Mouse (Mus musculus): ENCODE data around the gene Elmo2. TPM values are rescaled to one million over a fixed set of nuclear protein-coding genes. Genes with fewer than 3 reads are reported as not detected.

Gene Elmo2
- polyA plus RNA-seq, 1 experiment, result 20.4 TPM

DNA sequence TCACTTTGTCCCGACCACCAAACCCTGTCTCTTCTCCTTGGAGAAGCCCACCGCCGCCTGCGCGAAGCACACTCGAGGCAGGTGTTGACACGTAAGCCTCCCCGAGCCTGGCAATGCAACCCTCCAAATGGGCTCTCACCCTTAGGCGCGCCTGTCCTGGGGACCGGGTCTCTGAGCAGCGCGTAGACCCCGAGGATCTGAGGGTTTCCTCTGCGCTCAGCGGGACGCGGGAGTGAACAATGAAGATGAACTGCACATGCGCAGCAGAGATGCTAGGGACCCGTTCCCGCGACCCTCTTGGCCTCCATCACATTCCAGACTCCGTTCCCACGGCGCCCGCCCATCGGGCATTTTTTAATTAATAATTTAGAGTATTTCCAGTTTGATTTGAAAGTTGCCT is 42.2 kb upstream of the Elmo2 start, which contains the start of gene Zfp663:
Zfp663 (minus strand) TSS at position 234 of the 400 bp plus-strand sequence.
- H3K4me2 ChIP-seq (ENCODE audit: low read depth), result peak within 1 kb of the TSS; percentile 61
- H3K4me3 ChIP-seq, result no peak within 1 kb of the TSS
- TF ChIP-seq POLR2A (IDR thresholded peaks at IDR 0.05; ENCODE audit: insufficient read length, low read depth) (no peak), USF1 (IDR thresholded peaks at IDR 0.05; ENCODE audit: low read depth) (no peak), TCF3 (IDR thresholded peaks at IDR 0.05; ENCODE audit: insufficient read length, low read depth) (no peak), POLR2AphosphoS2 (IDR thresholded peaks at IDR 0.05; ENCODE audit: insufficient read length, low read depth) (no peak), REST (IDR thresholded peaks at IDR 0.05; ENCODE audit: insufficient read depth, insufficient read length) (no peak), MYOG (IDR thresholded peaks at IDR 0.05; ENCODE audit: control insufficient read depth in 1 of 3, insufficient read depth in 1 of 3, insufficient read length in 2 of 3, low read depth in 2 of 3) (no peak), TCF12 (IDR thresholded peaks at IDR 0.05; ENCODE audit: insufficient read depth, poor library complexity, severe bottlenecking) (no peak), SRF (IDR thresholded peaks at IDR 0.05; ENCODE audit: control insufficient read depth, insufficient read length, low read depth) (no peak), CEBPB (IDR thresholded peaks at IDR 0.05; ENCODE audit: insufficient read depth, poor library complexity, severe bottlenecking) (no peak), E2F4 (IDR thresholded peaks at IDR 0.05; ENCODE audit: insufficient read depth) (no peak), MYOD1 (IDR thresholded peaks at IDR 0.05; ENCODE audit: control insufficient read depth in 1 of 3, insufficient read length in 2 of 3, low read depth in 2 of 3) (no peak), MAX (IDR thresholded peaks at IDR 0.05; ENCODE audit: low read depth) (no peak)
- H3ac ChIP-seq (ENCODE audit: control insufficient read depth, insufficient read length), result no peak within 1 kb of the TSS
- H3K27me3 ChIP-seq (ENCODE audit: control insufficient read depth, insufficient read depth, insufficient read length), result peaks cover 19% of the 10 kb centered on the region
- no peaks in the 10 kb centered on the region for H3K36me3 ChIP-seq (ENCODE audit: control insufficient read depth, insufficient read depth)
- H3K79me2 ChIP-seq (ENCODE audit: control insufficient read depth, insufficient read depth), result no peaks in the 10 kb centered on the region

DNA sequence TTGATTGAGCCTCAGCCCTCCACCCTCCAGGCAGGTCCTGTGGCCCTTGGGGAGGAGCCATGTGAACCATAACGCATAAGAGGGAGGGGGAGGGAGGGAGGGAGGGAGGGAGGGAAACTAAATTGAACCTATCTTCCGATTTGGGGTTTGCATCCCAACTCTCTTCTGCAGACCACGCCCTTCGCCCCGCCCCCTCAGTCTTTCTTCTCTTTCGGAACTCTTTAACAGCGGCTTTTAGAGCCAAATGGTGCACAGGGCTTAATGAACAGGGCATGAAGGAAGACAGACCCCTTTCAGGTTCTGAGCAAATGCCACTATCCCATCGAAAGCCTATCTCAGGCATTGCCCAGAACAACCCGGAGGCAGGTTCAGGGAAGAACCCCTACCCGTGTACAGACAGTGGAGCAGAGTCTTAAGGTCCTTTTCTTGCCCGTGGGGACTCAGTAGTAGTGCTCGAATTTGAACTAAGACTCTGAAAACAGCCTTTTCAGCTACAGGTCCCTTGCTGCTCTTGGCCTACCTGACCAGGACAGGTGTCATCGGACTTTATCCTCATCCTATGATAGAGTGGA is 41.7 kb upstream of the Elmo2 start:
- Histone ChIP-seq H3K79me2 (ENCODE audit: control insufficient read depth, insufficient read depth) (no peaks in the 10 kb centered on the region), H3K36me3 (ENCODE audit: control insufficient read depth, insufficient read depth) (no peaks in the 10 kb centered on the region), H3K27me3 (ENCODE audit: control insufficient read depth, insufficient read depth, insufficient read length) (peaks cover 24% of the 10 kb centered on the region), H3K4me2 (ENCODE audit: low read depth) (peak overlapping the region; percentile 61), H3ac (ENCODE audit: control insufficient read depth, insufficient read length) (no peak overlapping the region), H3K4me3 (no peak overlapping the region)
- TF ChIP-seq MYOG (IDR thresholded peaks at IDR 0.05; ENCODE audit: control insufficient read depth in 1 of 3, insufficient read depth in 1 of 3, insufficient read length in 2 of 3, low read depth in 2 of 3), result no peak
- no peak for TF ChIP-seq POLR2AphosphoS2 (IDR thresholded peaks at IDR 0.05; ENCODE audit: insufficient read length, low read depth)

DNA sequence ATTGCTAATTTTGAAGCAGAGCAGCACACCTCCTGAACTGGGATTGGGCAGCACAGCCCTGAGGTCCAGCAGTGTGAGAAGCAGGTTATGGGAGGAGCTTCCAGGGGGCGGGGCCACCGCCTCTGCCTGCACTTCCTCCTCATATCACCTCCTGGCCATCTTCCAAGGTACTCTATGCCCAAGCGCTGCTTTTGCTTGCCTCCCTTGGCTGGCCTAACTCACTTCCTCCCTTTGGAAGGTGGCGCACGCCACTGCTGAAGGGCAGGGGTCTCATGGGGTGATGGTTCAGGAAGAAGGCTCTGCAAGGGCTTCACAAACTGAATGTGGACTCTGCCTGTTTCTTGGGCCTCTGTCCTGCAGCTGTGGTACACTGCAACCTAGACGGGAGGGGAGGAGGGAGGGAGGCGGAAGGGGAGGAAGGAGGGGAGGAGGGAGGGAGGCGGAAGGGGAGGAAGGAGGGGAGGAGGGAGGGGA is 40.8 kb upstream of the Elmo2 start:
- Histone ChIP-seq H3K79me2 (ENCODE audit: control insufficient read depth, insufficient read depth) (no peaks in the 10 kb centered on the region), H3K27me3 (ENCODE audit: control insufficient read depth, insufficient read depth, insufficient read length) (peaks cover 25% of the 10 kb centered on the region), H3K4me2 (ENCODE audit: low read depth) (peak overlapping the region; percentile 61), H3K36me3 (ENCODE audit: control insufficient read depth, insufficient read depth) (no peaks in the 10 kb centered on the region), H3ac (ENCODE audit: control insufficient read depth, insufficient read length) (no peak overlapping the region), H3K4me3 (no peak overlapping the region)
- TF ChIP-seq USF1 (IDR thresholded peaks at IDR 0.05; ENCODE audit: low read depth) (no peak), MYOD1 (IDR thresholded peaks at IDR 0.05; ENCODE audit: control insufficient read depth in 1 of 3, insufficient read length in 2 of 3, low read depth in 2 of 3) (no peak), MYOG (IDR thresholded peaks at IDR 0.05; ENCODE audit: control insufficient read depth in 1 of 3, insufficient read depth in 1 of 3, insufficient read length in 2 of 3, low read depth in 2 of 3) (no peak), POLR2AphosphoS2 (IDR thresholded peaks at IDR 0.05; ENCODE audit: insufficient read length, low read depth) (no peak), TCF12 (IDR thresholded peaks at IDR 0.05; ENCODE audit: insufficient read depth, poor library complexity, severe bottlenecking) (no peak), TCF3 (IDR thresholded peaks at IDR 0.05; ENCODE audit: insufficient read length, low read depth) (no peak), MAX (IDR thresholded peaks at IDR 0.05; ENCODE audit: low read depth) (no peak), POLR2A (IDR thresholded peaks at IDR 0.05; ENCODE audit: insufficient read length, low read depth) (no peak), SRF (IDR thresholded peaks at IDR 0.05; ENCODE audit: control insufficient read depth, insufficient read length, low read depth) (no peak)

DNA sequence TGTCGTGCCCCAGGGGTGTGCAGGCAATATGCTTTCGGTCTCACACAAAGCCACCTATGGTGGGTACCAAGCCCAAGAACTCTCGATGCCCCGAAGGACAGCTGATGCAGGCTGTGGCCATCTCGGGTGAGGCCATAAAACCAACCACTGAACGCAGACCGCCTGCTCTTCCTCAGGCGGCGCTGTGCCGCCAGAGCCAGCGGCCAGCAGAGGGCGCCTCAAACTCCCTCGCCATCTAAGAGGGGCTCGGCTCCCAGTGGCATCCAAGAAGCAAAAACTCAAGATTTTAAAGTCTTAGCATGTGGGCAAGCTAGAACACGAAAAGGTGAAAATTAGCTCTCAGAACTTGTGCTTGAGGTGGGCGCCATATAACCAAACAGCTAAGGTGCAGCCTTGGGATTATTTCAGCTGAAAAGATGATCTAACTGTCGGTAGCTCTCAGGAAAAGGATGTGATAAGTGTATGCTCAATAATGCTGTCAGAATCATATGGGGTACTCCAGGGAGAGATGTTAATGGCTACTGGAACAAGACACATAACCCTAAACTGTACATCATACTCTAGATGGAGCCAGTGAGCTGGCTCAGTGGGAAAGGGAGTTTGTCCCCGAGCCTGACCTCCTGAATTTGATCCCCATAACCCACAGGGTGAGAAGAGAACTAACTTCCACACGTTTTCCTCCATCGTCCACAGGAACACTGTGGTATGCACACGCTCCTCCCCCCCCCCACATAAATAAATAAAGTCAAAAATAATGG is 38.2 kb upstream of the Elmo2 start:
- Histone ChIP-seq H3K27me3 (ENCODE audit: control insufficient read depth, insufficient read depth, insufficient read length) (peaks cover 32% of the 10 kb centered on the region), H3ac (ENCODE audit: control insufficient read depth, insufficient read length) (no peak overlapping the region), H3K36me3 (ENCODE audit: control insufficient read depth, insufficient read depth) (no peaks in the 10 kb centered on the region), H3K4me3 (no peak overlapping the region), H3K79me2 (ENCODE audit: control insufficient read depth, insufficient read depth) (no peaks in the 10 kb centered on the region), H3K4me2 (ENCODE audit: low read depth) (no peak overlapping the region)
- no peak for TF ChIP-seq USF1 (IDR thresholded peaks at IDR 0.05; ENCODE audit: low read depth)
- TF ChIP-seq MYOG (IDR thresholded peaks at IDR 0.05; ENCODE audit: control insufficient read depth in 1 of 3, insufficient read depth in 1 of 3, insufficient read length in 2 of 3, low read depth in 2 of 3), result no peak
- no peak for TF ChIP-seq CEBPB (IDR thresholded peaks at IDR 0.05; ENCODE audit: insufficient read depth, poor library complexity, severe bottlenecking)
- TF ChIP-seq TCF3 (IDR thresholded peaks at IDR 0.05; ENCODE audit: insufficient read length, low read depth), result no peak
- no peak for TF ChIP-seq POLR2A (IDR thresholded peaks at IDR 0.05; ENCODE audit: insufficient read length, low read depth)
- TF ChIP-seq MYOD1 (IDR thresholded peaks at IDR 0.05; ENCODE audit: control insufficient read depth in 1 of 3, insufficient read length in 2 of 3, low read depth in 2 of 3), result no peak
- TF ChIP-seq POLR2AphosphoS2 (IDR thresholded peaks at IDR 0.05; ENCODE audit: insufficient read length, low read depth), result no peak
- TF ChIP-seq REST (IDR thresholded peaks at IDR 0.05; ENCODE audit: insufficient read depth, insufficient read length), result no peak
- no peak for TF ChIP-seq MAX (IDR thresholded peaks at IDR 0.05; ENCODE audit: low read depth)
- TF ChIP-seq E2F4 (IDR thresholded peaks at IDR 0.05; ENCODE audit: insufficient read depth), result no peak
- no peak for TF ChIP-seq TCF12 (IDR thresholded peaks at IDR 0.05; ENCODE audit: insufficient read depth, poor library complexity, severe bottlenecking)
- no peak for TF ChIP-seq SRF (IDR thresholded peaks at IDR 0.05; ENCODE audit: control insufficient read depth, insufficient read length, low read depth)

Measured in myocyte (in vitro differentiated cells).